Mouse (Mus musculus) thymus, adult 2 months (tissue): ENCODE measurements around the gene Ncln.

Experiments used
- CTCF ChIP-seq: fragments of 200-500 bp; IDR thresholded peaks from 2 replicates; pipeline ENCODE4 v1.5.1; 2012; ENCODE audit warnings: mild to moderate bottlenecking, control low read depth, low read length, moderate library complexity, borderline replicate concordance; ENCODE audit not compliant: control insufficient read depth, poor library complexity, insufficient read depth; ENCODE audit errors: extremely low read depth
- POLR2A ChIP-seq: fragments of 200-500 bp; IDR thresholded peaks from 2 replicates; pipeline ENCODE4 v1.6.1; 2012; ENCODE audit warnings: mild to moderate bottlenecking, low read length, control low read depth, moderate library complexity; ENCODE audit not compliant: control insufficient read depth, poor library complexity, insufficient read depth; ENCODE audit errors: extremely low read depth

DNA sequence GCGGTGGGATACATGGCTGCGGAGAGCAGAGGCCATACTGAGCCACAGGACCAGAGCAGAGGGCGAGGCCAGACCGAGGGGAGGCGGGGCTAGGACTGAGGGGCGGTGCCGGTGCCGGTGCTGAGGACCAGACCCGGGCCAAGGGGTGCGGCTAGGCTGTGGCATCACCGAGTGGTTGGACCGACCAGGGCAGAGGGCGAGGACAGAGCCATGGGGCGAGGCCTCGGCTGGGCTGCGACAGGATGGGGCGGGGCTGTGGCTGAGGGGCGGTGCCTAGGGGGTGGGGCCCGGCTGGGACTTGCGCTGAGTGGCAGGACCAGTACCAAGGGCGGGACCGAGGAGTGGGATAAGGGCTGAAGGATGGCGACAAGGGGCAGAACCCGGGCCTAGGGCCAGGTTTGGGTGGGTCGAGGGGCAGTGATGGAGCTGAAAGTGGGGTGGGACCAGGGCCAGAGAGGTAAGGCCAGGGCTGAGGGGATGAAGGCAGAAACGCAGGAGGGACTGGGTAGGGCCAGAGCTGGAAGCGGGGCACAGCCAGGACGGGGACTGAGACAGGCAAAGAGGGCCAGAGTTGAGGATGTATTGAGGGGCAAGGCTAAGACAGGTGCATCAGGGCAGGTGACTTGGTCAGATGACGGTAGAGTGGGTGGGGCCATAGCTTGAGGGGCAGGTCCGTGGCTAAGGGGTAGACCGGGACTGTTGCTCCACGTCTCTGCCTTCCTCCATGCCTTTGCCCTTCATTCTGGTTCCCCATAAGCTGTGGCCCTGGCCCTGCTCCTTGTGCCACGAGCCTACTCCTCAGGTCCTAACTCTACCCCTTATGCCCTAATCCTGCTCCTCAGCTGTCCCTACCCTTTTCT lies 31.6 kb downstream of the Ncln start:
- TF ChIP-seq CTCF (no peak), POLR2A (no peak)
